Mouse (Mus musculus) CH12.LX (cell line): Measurements from ENCODE around the gene Gjd3. TPM values are rescaled to one million over a fixed set of nuclear protein-coding genes. Genes with fewer than 3 reads are reported as not detected.
A peak's percentile ranks its signal among the peaks of the same experiment; 100 is the strongest.

ENCODE experiments used
- DNase-seq: peaks from one replicate; pipeline ENCODE4 v3.0.0-alpha.2; 2013; ENCODE audit errors: extremely low read depth
- H3K27ac ChIP-seq: 2 replicates; pipeline ENCODE4 v1.5.1; 2012; ENCODE audit warnings: low read depth, mild to moderate bottlenecking, control low read depth, moderate library complexity; ENCODE audit not compliant: insufficient read depth
- H3K27me3 ChIP-seq: replicated peaks from 2 replicates; pipeline ENCODE3; 2012; ENCODE audit warnings: inconsistent platforms
- H3K36me3 ChIP-seq, 2 experiments: replicated peaks in 1 of 2; 2 replicates each; pipeline versions ENCODE3 to v1.6.1; 2012; ENCODE audit warnings: inconsistent platforms in 1 of 2, low read length in 1 of 2, mild to moderate bottlenecking in 1 of 2, mixed read lengths in 1 of 2, moderate library complexity in 1 of 2; ENCODE audit not compliant: control insufficient read depth in 1 of 2, insufficient read depth in 1 of 2
- H3K4me1 ChIP-seq, 2 experiments: 2 replicates each; pipeline ENCODE4 v1.6.1; 2012; ENCODE audit warnings: inconsistent platforms in 1 of 2, moderate library complexity in 1 of 2; ENCODE audit not compliant: insufficient read depth in 2 of 2, control insufficient read depth in 1 of 2
- H3K4me2 ChIP-seq: 2 replicates; pipeline ENCODE4 v1.6.1; 2012; ENCODE audit warnings: low read depth, mild to moderate bottlenecking, control low read depth; ENCODE audit not compliant: poor library complexity, insufficient read depth, severe bottlenecking
- H3K4me3 ChIP-seq, 3 experiments: fragments of 150-350 bp in 1 of 3; sonication (generic) in 1 of 3; replicated peaks in 1 of 3; 2 replicates each; pipeline versions ENCODE3 to v1.5.1; 2011 to 2012; ENCODE audit warnings: low read depth in 2 of 3, low read length in 2 of 3, mild to moderate bottlenecking in 2 of 3, moderate library complexity in 2 of 3, control low read depth in 1 of 3, improper control_type of control experiment in 1 of 3, inconsistent platforms in 1 of 3, mixed read lengths in 1 of 3; ENCODE audit not compliant: poor library complexity in 1 of 3
- H3K79me2 ChIP-seq: replicated peaks from 2 replicates; pipeline ENCODE4 v1.6.1; 2012; ENCODE audit warnings: mild to moderate bottlenecking, moderate library complexity; ENCODE audit not compliant: control insufficient read depth, poor library complexity, insufficient read depth, severe bottlenecking; ENCODE audit errors: extremely low read depth
- H3K9ac ChIP-seq: 2 replicates; pipeline ENCODE4 v1.6.1; 2012; ENCODE audit warnings: low read depth, mild to moderate bottlenecking, control low read depth, moderate library complexity; ENCODE audit not compliant: insufficient read depth
- H3K9me3 ChIP-seq: replicated peaks from 2 replicates; pipeline ENCODE3; 2012; ENCODE audit warnings: low read length, inconsistent platforms, mixed read lengths
- BHLHE40 ChIP-seq: IDR thresholded peaks from 2 replicates; pipeline ENCODE4 v1.6.1; 2011; ENCODE audit warnings: mild to moderate bottlenecking, low read depth, low read length, improper control_type of control experiment
- CHD1 ChIP-seq: IDR thresholded peaks from 2 replicates; pipeline ENCODE4 v1.6.1; 2012; ENCODE audit warnings: low read depth, low read length, improper control_type of control experiment, inconsistent platforms
- CHD2 ChIP-seq: IDR thresholded peaks from 2 replicates; pipeline ENCODE4 v1.6.1; 2011; ENCODE audit warnings: low read length, improper control_type of control experiment
- CTCF ChIP-seq, 2 experiments: IDR thresholded peaks in 1 of 2; conservative IDR thresholded peaks in 1 of 2; 2 replicates each; pipeline ENCODE4 v1.5.1; 2011 to 2012; ENCODE audit warnings: low read depth in 2 of 2, low read length in 2 of 2, improper control_type of control experiment in 1 of 2, inconsistent platforms in 1 of 2, mild to moderate bottlenecking in 1 of 2, moderate library complexity in 1 of 2
- E2F4 ChIP-seq: IDR thresholded peaks from 2 replicates; pipeline ENCODE4 v1.6.1; 2011; ENCODE audit warnings: low read depth, low read length, improper control_type of control experiment; ENCODE audit not compliant: insufficient replicate concordance
- ELF1 ChIP-seq: IDR thresholded peaks from 2 replicates; pipeline ENCODE4 v1.6.1; 2014; ENCODE audit warnings: low read depth, mild to moderate bottlenecking, inconsistent platforms, low read length, improper control_type of control experiment
- ETS1 ChIP-seq: conservative IDR thresholded peaks from 2 replicates; pipeline ENCODE4 v1.6.1; 2012; ENCODE audit warnings: low read depth, mild to moderate bottlenecking, inconsistent platforms, low read length, improper control_type of control experiment, moderate library complexity
- GABPA ChIP-seq: IDR thresholded peaks from 2 replicates; pipeline ENCODE4 v1.6.1; 2012; ENCODE audit warnings: low read depth, low read length, improper control_type of control experiment, inconsistent platforms; ENCODE audit not compliant: insufficient replicate concordance
- IRF4 ChIP-seq: IDR thresholded peaks from 2 replicates; pipeline ENCODE4 v1.6.1; 2014; ENCODE audit warnings: low read depth, mild to moderate bottlenecking, inconsistent platforms, low read length, improper control_type of control experiment
- JUND ChIP-seq: conservative IDR thresholded peaks from 2 replicates; pipeline ENCODE4 v1.6.1; 2011; ENCODE audit warnings: low read depth, low read length, improper control_type of control experiment
- KAT2A ChIP-seq: IDR thresholded peaks from 2 replicates; pipeline ENCODE4 v1.6.1; 2012; ENCODE audit warnings: low read length, improper control_type of control experiment, inconsistent platforms; ENCODE audit not compliant: insufficient replicate concordance
- MAZ ChIP-seq: IDR thresholded peaks from 2 replicates; pipeline ENCODE4 v1.6.1; 2012; ENCODE audit warnings: low read depth, mild to moderate bottlenecking, inconsistent platforms, low read length, improper control_type of control experiment, moderate library complexity
- MEF2A ChIP-seq: IDR thresholded peaks from 2 replicates; pipeline ENCODE4 v1.6.1; 2014; ENCODE audit warnings: low read depth, mild to moderate bottlenecking, inconsistent platforms, low read length, improper control_type of control experiment, borderline replicate concordance
- MXI1 ChIP-seq: IDR thresholded peaks from 2 replicates; pipeline ENCODE4 v1.6.1; 2011; ENCODE audit warnings: mild to moderate bottlenecking, low read depth, low read length, improper control_type of control experiment
- NELFE ChIP-seq: IDR thresholded peaks from 2 replicates; pipeline ENCODE4 v1.6.1; 2011; ENCODE audit warnings: low read depth, low read length, improper control_type of control experiment
- PAX5 ChIP-seq: IDR thresholded peaks from 2 replicates; pipeline ENCODE4 v1.6.1; 2012; ENCODE audit warnings: low read length, inconsistent platforms, mixed read lengths
- POLR2AphosphoS2 ChIP-seq: IDR thresholded peaks from 2 replicates; pipeline ENCODE4 v1.6.1; 2011; ENCODE audit warnings: low read depth, low read length, improper control_type of control experiment
- RAD21 ChIP-seq: IDR thresholded peaks from 2 replicates; pipeline ENCODE4 v1.6.1; 2011; ENCODE audit warnings: low read depth, mild to moderate bottlenecking, low read length, improper control_type of control experiment, moderate library complexity
- RCOR1 ChIP-seq: conservative IDR thresholded peaks from 2 replicates; pipeline ENCODE4 v1.6.1; 2012; ENCODE audit warnings: low read depth, mild to moderate bottlenecking, inconsistent platforms, low read length, improper control_type of control experiment
- SIN3A ChIP-seq: IDR thresholded peaks from 2 replicates; pipeline ENCODE4 v1.6.1; 2012; ENCODE audit warnings: low read length, improper control_type of control experiment, inconsistent platforms
- SMC3 ChIP-seq: IDR thresholded peaks from 2 replicates; pipeline ENCODE4 v1.6.1; 2011; ENCODE audit warnings: low read depth, low read length, improper control_type of control experiment
- TBP ChIP-seq: conservative IDR thresholded peaks from 2 replicates; pipeline ENCODE4 v1.6.1; 2011; ENCODE audit warnings: low read depth, low read length, improper control_type of control experiment
- TCF12 ChIP-seq: IDR thresholded peaks from 2 replicates; pipeline ENCODE4 v1.6.1; 2014; ENCODE audit warnings: low read depth, mild to moderate bottlenecking, inconsistent platforms, low read length, improper control_type of control experiment
- USF1 ChIP-seq: IDR thresholded peaks from 2 replicates; pipeline ENCODE4 v1.6.1; 2014; ENCODE audit warnings: low read depth, mild to moderate bottlenecking, inconsistent platforms, low read length, improper control_type of control experiment
- USF2 ChIP-seq: conservative IDR thresholded peaks from 2 replicates; pipeline ENCODE4 v1.6.1; 2011; ENCODE audit warnings: low read depth, low read length, improper control_type of control experiment
- ZC3H11A ChIP-seq: IDR thresholded peaks from 2 replicates; pipeline ENCODE4 v1.6.1; 2012; ENCODE audit warnings: low read depth, mild to moderate bottlenecking, inconsistent platforms, low read length, improper control_type of control experiment
- ZMIZ1 ChIP-seq: IDR thresholded peaks from 2 replicates; pipeline ENCODE4 v1.6.1; 2012; ENCODE audit warnings: low read depth, mild to moderate bottlenecking, inconsistent platforms, low read length, improper control_type of control experiment
- ZNF384 ChIP-seq: IDR thresholded peaks from 2 replicates; pipeline ENCODE4 v1.6.1; 2012; ENCODE audit warnings: low read depth, low read length, improper control_type of control experiment, inconsistent platforms
- dilution Hi-C: fragments of 300-500 bp; cut with MboI; formaldehyde crosslinking; loops from 2 replicates; pipeline ENCODE4 v1.14.3; 2020; ENCODE audit warnings: low sequenced_read_pairs; ENCODE audit not compliant: extremely low pct_unique_long_range_greater_than_20kb, extremely low pct_ligation_motif_present
- in situ Hi-C: fragments of 300-500 bp; cut with MboI; formaldehyde crosslinking; loops from 3 replicates; pipeline ENCODE4 v1.14.3; 2019; ENCODE audit warnings: low sequenced_read_pairs, low pct_ligation_motif_present, low pct_unique_long_range_greater_than_20kb, mixed read lengths
- polyA plus RNA-seq: library from polyadenylated mRNA; unstranded; fragments of >175 nt; gene quantifications from 2 replicates; pipeline ENCODE4 v1.2.1, GENCODE M21; 2012; ENCODE audit warnings: low read depth; ENCODE audit not compliant: insufficient read length
- total RNA-seq, 2 experiments: library from RNA; depleted of rRNA; stranded (reverse); fragments of 300-350 nt in 1 of 2; fragments of >200 nt in 1 of 2; gene quantifications; 2 replicates each; pipeline ENCODE4 v1.2.3; 2012 to 2014

Gene Gjd3
- total and polyA plus RNA-seq, 3 experiments, result 0.47 TPM; not detected in 2

GRCm38 (mm10) chr11:98942923-98943641, 39.7 kb downstream of the Gjd3 start (continued):
- TF ChIP-seq E2F4, result no peak
- peak; percentile 67 for TF ChIP-seq POLR2AphosphoS2
- peak; percentile 88 for TF ChIP-seq TCF12
- TF ChIP-seq ETS1, result peak; percentile 91
- TF ChIP-seq RAD21, result peak; percentile 10; the same call in 1 of the 2 replicates
- 0 out of 2 replicates have a peak, but pooled peaks have one; percentile 34 for TF ChIP-seq ZNF384
- peak; percentile 82; the same call in 1 of the 2 replicates for TF ChIP-seq MEF2A
- peak; percentile 99 for TF ChIP-seq MAZ
- 0 out of 2 replicates have a peak, but pooled peaks have one; percentile 44 for TF ChIP-seq KAT2A
- TF ChIP-seq SIN3A, result peak; percentile 93
- TF ChIP-seq BHLHE40, result peak; percentile 96
- TF ChIP-seq USF2, result no peak; the same call in 1 of the 2 replicates
- TF ChIP-seq TBP, result peak; percentile 55; the same call in 1 of the 2 replicates
- TF ChIP-seq GABPA, result no peak
- peak; percentile 79 for TF ChIP-seq ELF1
- no peak for TF ChIP-seq ZC3H11A
- peak; percentile 82 for TF ChIP-seq CHD1
- no peak; the same call in 1 of the 2 replicates for TF ChIP-seq NELFE
- no peak for TF ChIP-seq PAX5
- TF ChIP-seq IRF4, result peak; percentile 62
- no peak; the same call in 1 of the 2 replicates for TF ChIP-seq USF1
- TF ChIP-seq, all 38 proteins: peak for 27

- Histone ChIP-seq H3K27ac (peak overlapping the region; percentile 95), H3K27me3 (no peaks in the 10 kb centered on the region), H3K9me3 (no peaks in the 10 kb centered on the region), H3K79me2 (peaks cover 8% of the 10 kb centered on the region), H3K36me3 (no peaks in the 10 kb centered on the region), H3K4me3 (peak overlapping the region; percentile 51 to 90 (median 72))
- dilution Hi-C loops, result no loop called here
- in situ Hi-C loops, result no loop called here
- DNase-seq, result no peak
- TF ChIP-seq ETS1 (no peak), MXI1 (no peak), IRF4 (no peak), PAX5 (no peak), JUND (no peak), KAT2A (no peak), SMC3 (no peak), ZMIZ1 (no peak), NELFE (no peak), RCOR1 (no peak), E2F4 (no peak), BHLHE40 (no peak), CTCF (conservative IDR thresholded peaks at IDR 0.05 in 1 of 2, IDR thresholded peaks at IDR 0.05 in 1 of 2; ENCODE audit: low read depth in 2 of 2, low read length in 2 of 2) (no peak), CHD2 (no peak)
- TF ChIP-seq, all 38 proteins: peak for 0
- Histone ChIP-seq H3K4me2 (peak overlapping the region; percentile 80), H3K4me1 (peaks cover 50 to 88% of the 10 kb centered on the region in 2 experiments), H3K9ac (peak overlapping the region; percentile 42)
Observed at GRCm38 (mm10) chr11:98942555-98942922, 40.3 kb downstream of the Gjd3 start.
